Mouse (Mus musculus) kidney, adult 11 months (tissue): ENCODE results near the gene Dnajc11.
A peak's percentile ranks its signal among the peaks of the same experiment; 100 is the strongest.

Experiments used
- DNase-seq: peaks from one replicate; pipeline ENCODE4 v3.0.0; 2022

The Dnajc11 gene

GRCm38 (mm10) chr4:151988342-151989109, 55.0 kb downstream of the Dnajc11 start, which contains the start of gene Thap3:
Thap3 (minus strand) TSS chr4:151988997.
- DNase-seq, result peak; percentile 72

DNA sequence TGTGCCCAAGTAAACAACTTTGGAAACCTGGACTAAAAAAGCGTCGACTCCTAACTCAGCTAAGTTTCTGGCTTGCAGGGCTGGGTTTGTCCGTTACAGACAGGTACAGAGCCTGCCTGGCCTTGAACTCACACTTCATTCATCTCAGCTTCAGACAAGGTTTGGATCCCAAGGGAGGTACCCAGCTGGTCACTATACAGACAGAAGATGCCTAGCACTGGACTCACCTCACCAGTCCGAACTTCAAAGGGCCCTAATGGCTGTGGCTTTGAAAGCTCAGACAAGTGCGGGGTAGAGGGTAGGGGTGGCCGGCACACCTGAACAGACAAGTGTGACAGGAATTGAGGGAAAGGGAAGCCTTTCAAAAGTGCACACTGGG, 55.6 kb downstream of the Dnajc11 start:
- DNase-seq, result no peak

DNA sequence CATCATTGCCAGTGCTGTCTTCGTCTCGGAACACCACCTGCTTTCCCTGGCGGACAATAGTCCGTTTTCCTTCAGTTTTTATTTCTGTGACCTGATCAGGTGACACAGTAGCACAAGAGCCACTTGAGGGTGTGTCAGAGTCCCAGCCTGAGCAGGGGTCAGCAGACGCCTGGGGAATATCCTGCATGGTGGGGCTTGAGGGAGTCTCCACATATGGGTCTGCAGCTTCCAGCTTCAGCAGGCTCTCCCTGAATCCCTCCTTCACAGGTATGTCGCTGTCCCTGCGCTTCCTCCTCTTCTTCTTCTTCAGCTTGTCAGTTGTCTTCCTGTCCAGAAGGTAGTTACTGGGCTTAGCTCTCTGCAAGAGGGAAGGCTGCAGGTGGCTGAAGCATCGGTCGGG, 58.6 kb downstream of the Dnajc11 start:
- no peak for DNase-seq

DNA sequence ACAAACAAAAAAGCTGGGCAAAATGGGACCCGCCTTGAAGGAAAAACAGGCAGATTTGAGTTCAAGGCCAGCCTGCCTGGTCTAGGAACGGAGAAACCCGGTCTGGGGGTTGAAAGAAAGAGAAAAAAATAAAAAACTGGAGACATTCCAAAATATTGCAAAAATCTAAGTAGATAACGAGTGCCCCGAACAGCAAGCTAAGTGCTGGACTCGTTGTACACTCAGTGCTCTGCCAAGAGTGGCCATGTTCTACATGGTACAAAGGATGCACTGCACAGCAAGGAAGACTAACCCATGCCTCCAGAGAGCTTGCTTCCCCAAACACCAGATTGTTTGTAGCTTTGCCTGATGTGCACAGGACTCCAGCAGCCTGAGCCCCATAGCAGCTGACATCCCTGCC, 59.5 kb downstream of the Dnajc11 start:
- no peak for DNase-seq

- DNase-seq, result no peak
These were observed 61.0 kb downstream of the Dnajc11 start for GRCm38 (mm10) chr4:151994228-151995171.

- DNase-seq, result no peak
These were observed 62.1 kb downstream of the Dnajc11 start for GRCm38 (mm10) chr4:151995371-151996172.

DNA sequence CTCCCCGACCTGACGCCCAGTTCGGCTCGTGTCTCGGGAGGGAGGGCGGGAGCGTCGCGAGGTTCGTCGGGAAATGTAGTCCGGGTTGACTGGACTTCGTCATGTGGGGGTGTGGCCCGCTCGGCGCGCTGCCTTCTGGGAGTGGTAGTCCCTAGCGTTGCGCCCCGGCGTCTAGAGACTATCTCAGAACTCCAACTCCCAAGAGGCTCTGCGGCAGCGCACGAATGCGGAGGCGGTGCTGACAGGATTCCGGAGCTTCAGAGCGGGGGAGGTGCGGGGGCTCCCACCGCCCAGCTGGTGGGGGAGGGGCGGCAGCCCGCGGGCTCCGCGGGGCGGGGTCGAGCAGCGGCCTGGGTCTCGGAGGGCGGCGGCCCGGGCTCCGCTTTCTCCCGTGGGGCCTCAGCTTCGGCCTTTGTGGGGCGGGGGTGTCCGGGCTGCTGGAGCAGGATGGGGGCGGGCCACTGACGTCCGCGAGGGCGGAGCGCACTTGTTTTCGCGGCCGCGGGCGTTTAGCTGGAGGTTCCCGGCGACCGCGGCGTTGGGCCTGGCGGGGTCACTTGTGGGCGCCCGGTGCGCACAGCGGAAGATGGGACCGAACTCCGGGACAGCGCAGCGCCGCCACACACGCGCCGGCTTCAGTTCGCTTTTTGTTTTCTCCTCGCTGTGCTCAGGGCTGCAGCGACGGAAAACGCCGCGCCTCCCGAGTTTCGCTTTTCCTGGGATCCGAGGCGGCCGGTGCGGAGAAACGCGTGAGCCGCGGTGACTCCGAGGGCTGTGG, 62.9 kb downstream of the Dnajc11 start, which contains the start of gene Phf13:
TSS of gene Phf13 (minus strand) at position 86 of the 778 bp plus-strand sequence.
- DNase-seq, result peak; percentile 99

GRCm38 (mm10) chr4:151996951-151997222, 63.4 kb downstream of the Dnajc11 start:
- DNase-seq, result no peak

- no peak for DNase-seq
These were observed 64.2 kb downstream of the Dnajc11 start for GRCm38 (mm10) chr4:151997701-151998100.

GRCm38 (mm10) chr4:151999481-151999880, 66.0 kb downstream of the Dnajc11 start:
- no peak for DNase-seq

DNA sequence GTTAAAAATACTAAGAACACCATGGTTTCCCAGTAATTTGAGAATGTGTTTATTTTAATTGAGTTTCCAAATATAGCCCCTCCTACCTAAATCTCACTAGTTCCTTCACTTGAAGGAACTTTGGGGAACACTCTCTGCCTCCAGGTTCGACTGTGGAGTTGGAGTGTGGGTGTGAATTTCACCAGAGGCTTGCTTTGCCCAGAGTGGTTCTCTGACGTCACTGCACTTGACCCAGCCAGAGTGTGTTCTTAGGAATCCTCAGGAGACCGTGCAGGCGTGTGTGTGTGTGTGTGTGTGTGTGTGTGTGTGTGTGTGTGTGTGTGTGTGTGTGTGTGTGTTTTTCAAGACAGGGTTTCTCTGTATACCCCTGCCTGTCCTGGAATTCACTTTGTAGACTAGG, 67.4 kb downstream of the Dnajc11 start:
- DNase-seq, result no peak

DNA sequence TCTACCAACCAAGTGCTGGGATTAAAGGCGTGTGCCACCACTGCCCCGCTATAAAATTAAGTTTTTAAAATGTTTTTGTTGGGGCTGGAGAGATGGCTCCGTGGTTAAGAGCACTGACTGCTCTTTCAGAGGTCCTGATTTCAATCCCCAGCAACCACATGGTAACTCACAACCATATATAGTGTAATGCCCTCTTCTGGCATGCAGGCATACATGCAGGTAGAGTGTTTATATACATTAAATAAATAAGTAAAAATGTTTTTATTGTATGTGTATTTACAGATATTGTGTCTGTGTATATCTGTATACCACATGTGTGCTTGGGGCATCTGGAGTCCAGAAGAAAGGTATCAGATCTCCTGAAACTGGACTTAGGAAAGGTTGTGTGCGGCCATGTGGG, 67.8 kb downstream of the Dnajc11 start:
- no peak for DNase-seq

DNA sequence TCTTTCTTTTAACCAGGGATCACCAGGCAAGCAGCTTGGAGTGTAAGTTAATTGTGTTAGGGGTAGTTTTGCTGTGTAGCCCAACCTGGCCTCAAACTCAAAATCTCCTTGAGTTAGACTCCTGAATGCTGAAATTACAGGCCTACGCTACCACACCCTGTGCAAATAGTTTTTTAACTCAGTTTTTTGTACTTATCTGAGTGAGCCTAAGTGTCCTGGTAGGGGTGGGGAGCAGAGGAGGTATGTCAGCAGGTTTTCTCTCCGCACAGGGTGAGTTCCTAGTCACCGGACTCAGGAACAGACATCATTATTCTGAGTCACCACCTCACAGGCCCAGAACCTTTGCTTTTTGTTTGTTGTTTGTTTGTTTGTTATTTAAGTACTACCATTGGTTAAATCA, 68.6 kb downstream of the Dnajc11 start:
- DNase-seq, result no peak

DNA sequence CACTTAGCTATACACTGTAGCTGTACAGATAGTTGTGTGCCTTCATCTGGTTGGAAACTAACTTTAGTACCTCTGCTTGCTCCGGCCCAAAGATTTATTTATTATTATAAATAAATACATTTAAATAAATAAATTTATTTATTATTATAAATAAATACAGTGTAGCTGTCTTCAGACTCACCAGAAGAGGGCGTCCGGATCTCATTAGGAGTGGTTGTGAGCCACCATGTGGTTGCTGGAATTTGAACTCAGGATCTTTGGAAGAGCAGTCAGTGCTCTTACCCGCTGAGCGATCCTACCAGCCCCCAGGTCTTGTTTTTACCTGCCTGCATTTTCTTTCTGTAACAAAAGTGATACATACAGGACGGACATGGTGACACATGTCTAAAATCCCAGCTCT, 72.6 kb downstream of the Dnajc11 start:
- no peak for DNase-seq

DNA sequence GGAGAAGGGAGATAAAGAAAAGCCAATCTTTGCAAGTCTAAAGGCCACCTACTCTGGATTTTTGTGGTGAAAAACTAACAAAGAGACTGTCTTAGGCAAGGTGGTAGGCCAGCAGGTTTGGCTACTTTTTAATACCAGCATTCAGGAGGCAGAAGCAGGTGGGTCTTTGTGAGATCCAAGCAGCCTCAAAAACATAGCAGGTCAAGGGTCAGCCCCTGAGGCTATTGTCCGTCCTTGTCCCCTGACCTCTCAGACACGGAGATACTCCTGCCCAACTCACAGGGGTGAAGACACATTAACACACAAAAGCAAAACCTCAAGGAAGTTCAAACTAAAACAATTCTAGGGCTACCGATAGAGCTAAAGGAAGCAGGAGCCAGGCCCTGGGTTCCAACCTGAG, 73.3 kb downstream of the Dnajc11 start:
- no peak for DNase-seq

DNA sequence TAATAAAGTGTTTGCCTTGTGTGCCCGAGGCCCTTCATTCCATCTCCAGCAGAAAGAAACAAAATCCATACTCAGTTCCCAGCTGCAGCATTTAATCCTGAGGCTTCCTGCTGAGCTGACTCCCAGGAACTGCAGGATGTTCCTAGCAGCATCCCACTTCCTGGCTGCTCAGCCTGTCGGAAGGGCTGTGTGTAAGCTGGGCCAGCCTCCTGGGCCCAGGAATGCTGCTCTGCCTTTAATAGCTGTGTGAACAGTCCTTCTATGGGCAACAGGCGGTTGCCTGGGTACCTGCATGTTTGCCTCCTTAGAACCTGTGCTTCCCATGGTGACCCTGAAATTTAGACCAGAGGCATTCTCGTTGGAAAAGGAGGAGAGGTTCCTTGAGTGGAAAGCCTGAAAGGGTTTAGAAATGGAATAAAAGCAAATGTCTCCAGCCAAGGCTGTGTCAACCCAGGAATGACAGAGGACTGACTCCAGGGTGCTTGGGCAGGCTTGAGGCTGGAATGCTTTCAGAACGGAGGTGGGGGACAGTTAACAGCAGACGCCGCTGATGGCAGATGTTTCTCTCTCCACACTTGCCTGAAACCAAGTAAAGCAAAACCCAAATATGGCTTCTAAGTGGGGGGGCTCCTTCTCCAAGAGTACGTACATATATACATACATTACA, 74.1 kb downstream of the Dnajc11 start:
- DNase-seq, result peak; percentile 70

DNA sequence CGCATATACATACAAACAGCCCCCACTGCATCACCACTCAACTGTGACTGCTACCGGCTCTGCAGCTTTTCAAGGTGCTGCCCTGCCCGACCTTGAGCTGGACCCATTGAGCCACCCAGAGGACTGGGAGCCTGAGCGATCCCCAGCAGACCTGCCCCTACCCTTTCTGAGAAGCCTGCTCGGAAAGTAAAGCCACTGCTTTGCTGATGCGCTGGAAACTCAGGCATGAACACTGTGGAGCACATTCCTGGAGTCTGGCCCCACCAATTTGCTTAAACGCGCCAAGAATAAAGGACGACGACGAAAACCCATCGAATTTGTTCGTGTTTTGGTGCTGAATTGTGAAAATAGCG, 74.6 kb downstream of the Dnajc11 start:
- DNase-seq, result peak; percentile 53

DNA sequence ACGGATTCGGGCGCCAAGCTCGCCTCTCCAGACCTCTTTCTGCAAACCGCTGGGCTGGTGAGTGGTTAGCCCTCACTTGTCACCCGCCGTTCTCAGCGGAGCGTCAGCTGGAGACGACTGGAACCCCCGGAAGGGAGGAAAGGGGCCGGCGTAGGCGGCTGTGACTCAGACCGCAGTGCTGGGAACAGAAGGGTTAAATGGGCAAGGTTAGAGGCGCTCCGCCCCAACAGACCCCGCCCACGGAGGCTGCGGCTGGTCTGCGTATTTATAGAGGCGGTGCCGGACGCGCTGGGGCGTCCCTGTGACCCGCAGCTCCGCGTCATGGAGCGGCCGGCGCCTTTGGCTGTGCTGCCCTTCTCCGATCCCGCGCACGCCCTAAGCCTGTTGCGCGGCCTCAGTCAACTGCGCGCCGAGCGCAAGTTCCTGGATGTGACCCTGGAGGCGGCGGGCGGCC, 75.2 kb downstream of the Dnajc11 start, which contains the start of gene Klhl21:
TSS of gene Klhl21 (plus strand) at position 182 of the 454 bp plus-strand sequence.
- DNase-seq, result peak; percentile 94

GRCm38 (mm10) chr4:152009076-152010051, 75.9 kb downstream of the Dnajc11 start:
- peak; percentile 66 for DNase-seq

- DNase-seq, result peak; percentile 75
These were observed 76.7 kb downstream of the Dnajc11 start for GRCm38 (mm10) chr4:152010091-152010706.
